Mouse (Mus musculus) inflammation-experienced regulatory T-cells, adult 6 months (primary cell): ENCODE results near the gene Fndc9. TPM values are rescaled to one million over a fixed set of nuclear protein-coding genes. Genes with fewer than 3 reads are reported as not detected.

ENCODE experiments used
- ATAC-seq: one replicate; pipeline ENCODE4 v1.8.0; 2017
- polyA plus RNA-seq, 3 experiments: library from polyadenylated mRNA; unstranded; fragments of 100-300 nt; shearing (Covaris generic); gene quantifications; one replicate each; pipeline ENCODE4 v1.2.1; 2017

Fndc9 gene
- polyA plus RNA-seq, 3 experiments from 2014 or later = 0.57 to 1.5 (median 0.77) TPM

DNA sequence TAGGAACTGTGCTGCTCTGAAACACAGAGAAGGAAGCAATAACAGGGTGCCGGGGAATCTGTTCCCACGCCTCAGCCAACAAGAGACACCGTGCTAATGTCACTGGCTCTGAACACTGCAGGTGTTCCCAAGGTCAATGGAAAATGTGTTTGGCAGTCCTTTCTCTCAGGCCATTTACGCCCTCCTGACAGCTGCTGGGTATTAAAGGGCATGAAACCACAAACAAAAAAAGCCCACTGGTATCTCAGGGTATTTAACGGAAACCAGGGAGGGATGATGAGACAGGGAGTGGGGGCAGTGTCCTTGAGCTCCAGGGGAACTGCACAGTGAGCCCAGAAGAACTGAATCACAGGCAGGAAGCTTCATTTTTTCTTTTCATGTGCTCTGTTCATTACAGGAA is 42.8 kb downstream of the Fndc9 start:
- no peak for ATAC-seq

DNA sequence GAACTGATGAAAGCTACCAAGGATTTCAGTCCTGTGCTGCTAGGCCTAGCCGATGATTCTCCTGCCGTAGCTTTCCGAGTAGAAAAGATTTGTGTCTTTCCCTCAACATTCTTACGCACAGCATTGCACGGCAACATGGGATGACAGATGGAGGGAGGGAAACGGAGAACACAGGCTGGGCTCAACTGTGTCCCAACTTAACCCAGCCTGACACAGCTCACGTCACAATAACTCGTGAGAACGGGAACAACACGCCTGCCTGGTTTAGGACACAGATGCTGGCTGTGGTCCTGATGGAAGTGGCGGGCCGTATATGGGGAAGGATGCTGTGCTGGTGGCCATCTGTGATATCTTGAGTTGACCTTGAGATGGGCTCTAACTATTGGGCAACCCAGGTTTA is 43.4 kb downstream of the Fndc9 start:
- ATAC-seq = no peak

DNA sequence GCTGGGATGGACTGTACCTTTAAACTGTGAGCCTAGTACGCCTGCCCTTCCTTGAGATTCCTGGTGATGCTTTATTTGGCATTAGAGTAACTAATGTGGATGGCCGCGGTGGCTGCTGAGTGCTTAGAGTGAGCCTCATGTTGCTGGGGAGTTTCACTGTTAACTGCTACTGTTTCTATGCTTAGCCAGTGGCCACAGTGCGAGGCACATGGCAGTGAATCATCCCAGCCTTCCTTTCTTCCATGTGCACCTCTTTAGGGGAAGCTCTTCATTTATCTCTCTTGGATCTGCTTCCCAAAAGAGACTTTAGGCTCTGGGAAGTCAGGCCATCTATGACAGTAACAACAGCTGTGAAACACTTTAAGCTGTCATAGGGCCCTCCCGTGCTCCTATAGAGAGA is 47.3 kb downstream of the Fndc9 start:
- no peak for ATAC-seq

DNA sequence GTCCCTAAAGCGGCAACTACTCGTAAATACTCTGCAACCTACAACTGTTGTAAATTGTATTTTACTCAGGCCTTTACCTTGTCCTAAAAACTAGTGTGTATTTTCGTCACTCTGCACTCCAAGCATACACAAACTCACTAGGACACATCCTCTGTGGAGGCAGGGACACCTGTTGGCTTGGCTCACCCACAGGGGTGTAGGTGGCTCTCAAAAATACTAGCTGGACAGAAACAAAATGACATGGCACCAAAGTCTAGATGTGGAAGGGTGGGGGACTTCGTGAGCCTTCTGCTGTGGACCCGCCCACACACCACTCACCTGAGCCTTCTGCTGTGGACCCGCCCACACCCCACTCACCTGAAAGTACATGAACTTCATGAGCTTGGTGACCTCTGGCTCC is 48.5 kb downstream of the Fndc9 start:
- no peak for ATAC-seq

DNA sequence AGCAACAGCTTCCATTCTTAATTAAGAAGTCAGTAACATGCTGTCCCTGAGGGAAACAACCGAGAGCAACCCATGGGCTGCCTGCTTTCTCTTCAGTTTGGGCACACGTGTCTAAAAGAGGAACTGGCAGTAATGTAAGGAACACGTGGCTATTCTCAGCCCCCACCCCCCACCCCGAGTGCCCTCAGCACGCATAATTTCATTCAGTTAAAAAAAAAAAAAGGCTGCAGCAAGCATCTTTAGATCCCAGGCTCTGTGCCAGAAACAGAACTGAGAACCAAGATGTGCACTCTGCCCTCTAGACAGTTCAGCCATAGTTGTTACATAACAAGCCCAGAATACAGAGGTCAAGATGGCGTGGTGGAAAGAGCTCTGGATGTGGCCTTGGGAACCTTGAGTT is 51.5 kb downstream of the Fndc9 start:
- no peak for ATAC-seq

DNA sequence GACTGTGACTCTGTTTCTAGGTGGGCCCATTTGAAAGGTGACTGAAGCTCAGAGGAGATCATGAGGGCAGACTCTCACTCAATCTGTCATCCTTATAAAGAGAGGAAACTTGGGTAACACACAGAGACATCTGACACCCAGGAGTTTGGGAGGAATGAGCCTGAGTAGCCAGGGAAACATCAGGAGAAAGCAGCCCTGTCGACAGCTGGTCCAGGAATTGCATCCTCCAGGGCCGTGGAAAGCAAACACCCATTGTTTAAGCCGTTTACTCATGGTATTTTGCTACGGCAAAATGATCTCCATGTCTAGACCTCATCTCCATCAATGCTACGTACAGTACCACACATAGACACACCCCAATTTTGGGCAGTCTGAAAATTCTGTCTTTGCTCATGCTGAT is 52.8 kb downstream of the Fndc9 start:
- ATAC-seq = no peak

DNA sequence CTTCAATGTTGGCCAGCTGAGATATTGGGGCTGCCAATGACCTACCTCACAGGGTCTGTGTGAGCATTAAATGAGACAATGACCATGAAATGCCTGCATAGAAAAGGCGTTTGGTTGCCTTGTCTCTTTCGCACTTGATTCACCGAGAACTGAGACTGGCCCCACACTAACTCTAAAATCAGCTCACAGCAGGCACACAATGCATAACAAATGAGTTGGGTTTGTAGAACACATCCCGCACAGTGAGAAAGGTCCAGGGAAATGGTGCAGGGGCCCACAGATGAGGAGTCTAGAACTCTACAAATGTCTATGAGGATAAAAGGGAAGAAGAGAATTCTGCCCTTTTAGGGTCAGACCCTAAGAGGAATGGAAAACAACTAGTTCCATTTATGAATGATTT is 53.7 kb downstream of the Fndc9 start:
- ATAC-seq = no peak

Other genes starting within 250 kb of the Fndc9 start
- 10 to 100 TPM; 15.5 to 45.9 (median 21.9) TPM for gene Gm12166, start 183.2 kb upstream of the Fndc9 start, polyA plus RNA-seq
- 100 to 1,000 TPM in 2 of 3 experiments, 10 to 100 TPM in 1; 70.9 to 111 (median 101) TPM for gene Adam19, start 179.5 kb upstream of the Fndc9 start, polyA plus RNA-seq
- gene Nipal4, start 69.0 kb upstream of the Fndc9 start, polyA plus RNA-seq = under 1 TPM in 2 of 3 experiments, not detected in 1; 0.26 to 0.74 TPM
- 10 to 100 TPM; 64.0 to 82.6 (median 70.0) TPM for gene Cyfip2, start 77.3 kb downstream of the Fndc9 start, polyA plus RNA-seq
- gene Itk, start 154.0 kb downstream of the Fndc9 start, polyA plus RNA-seq = 100 to 1,000 TPM in 2 of 3 experiments, 10 to 100 TPM in 1; 82.4 to 182 (median 158) TPM
- gene Fam71b, start 161.0 kb downstream of the Fndc9 start, polyA plus RNA-seq = under 1 TPM in 1 of 3 experiments, not detected in 2; 0.69 TPM
- 10 to 100 TPM; 35.9 to 39.6 (median 37.9) TPM for gene Med7, start 201.4 kb downstream of the Fndc9 start, polyA plus RNA-seq
- 10 to 100 TPM in 1 of 3 experiments, 1 to 10 TPM in 2; 1.6 to 47.0 (median 2.3) TPM for gene Havcr2, start 219.4 kb downstream of the Fndc9 start, polyA plus RNA-seq